Mouse (Mus musculus) kidney, adult 2 months (tissue): ENCODE results near the gene H2-DMa.

Experiments
- CTCF ChIP-seq: fragments of 200-500 bp; conservative IDR thresholded peaks from 2 replicates; pipeline ENCODE4 v1.5.1; 2011; ENCODE audit warnings: low read depth, mild to moderate bottlenecking, control low read depth, low read length, moderate library complexity, mixed read lengths; ENCODE audit not compliant: insufficient read depth, insufficient read length
- POLR2A ChIP-seq: fragments of 200-500 bp; IDR thresholded peaks from one replicate; pipeline ENCODE4 v1.6.1; 2011; ENCODE audit warnings: low read depth, low read length, control low read depth

DNA sequence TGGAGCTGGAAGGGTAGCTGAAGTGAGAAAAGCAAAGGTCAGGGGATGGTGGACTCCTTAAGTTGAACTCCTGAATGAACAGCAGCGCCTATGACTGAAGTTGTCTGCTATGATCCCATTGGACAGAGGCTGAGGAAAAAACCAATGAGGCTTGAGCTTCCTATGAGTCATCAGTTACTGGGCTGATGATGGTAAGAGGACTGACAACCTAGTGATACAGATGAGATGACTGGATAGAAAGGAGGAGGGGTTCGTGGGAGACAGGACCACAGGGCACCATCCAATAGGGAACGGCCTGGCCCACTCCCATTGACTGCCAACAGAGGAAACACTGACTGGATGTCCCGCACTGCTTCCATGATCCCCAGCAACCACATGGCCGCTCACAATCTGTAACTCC is 39.7 kb upstream of the H2-DMa start:
- TF ChIP-seq POLR2A (no peak), CTCF (no peak)
